In the genomic region with DNA sequence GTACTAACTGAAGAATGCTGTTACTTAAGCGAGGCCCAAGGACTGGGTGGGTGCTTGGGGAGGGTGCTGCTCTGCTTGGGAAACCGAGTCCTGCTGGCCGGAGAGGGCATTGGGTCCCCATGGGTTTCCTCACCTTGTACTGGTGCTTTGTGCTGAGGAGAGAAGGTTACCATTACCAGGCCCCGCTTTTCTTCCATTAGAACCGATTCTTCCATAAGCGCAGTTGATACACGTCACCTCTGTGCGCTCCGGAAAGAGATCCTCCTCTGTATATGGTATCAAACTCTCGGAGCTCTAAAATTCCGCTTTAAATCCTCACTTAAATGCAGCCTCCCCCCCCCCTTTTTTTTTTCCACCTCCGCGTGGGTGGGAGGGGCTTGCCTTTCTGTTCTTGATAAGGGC, we compare ENCODE assay signal across 8 mouse cellular contexts. TPM values are rescaled to one million over a fixed set of nuclear protein-coding genes. Genes with fewer than 3 reads are reported as not detected.
DNase-seq lines count a peak whose midpoint lies in the region; ATAC-seq and TF ChIP-seq lines count a peak whose summit lies in the region.

No protein-coding gene starts in this region.

- peak; percentile 15; the same call in 1 of the 2 replicates for ATAC-seq in heart, embryonic 12.5 days (ENCODE audit: insufficient number of reproducible peaks, low FRiP score)
- peak; percentile 3 for ATAC-seq in hindbrain, embryonic 14.5 days (ENCODE audit: low FRiP score)
- ATAC-seq in liver, embryonic 16.5 days (ENCODE audit: low read depth), result no peak; the same call in 1 of the 2 replicates

- intact Hi-C loops in heart, postnatal 14 days (cut with DNase I), result loop anchor here (5.0 kb wide), 1 partner anchor 49 kb away; a partner anchor contains a TSS

- H3K4me1 ChIP-seq in heart, embryonic 12.5 days (replicated peaks), result peaks cover 26% of the 10 kb centered on the region
- H3K4me1 ChIP-seq in CH12.LX (ENCODE audit: control insufficient read depth in 1 of 2, insufficient read depth in 2 of 2), result peaks cover 4 to 38% of the 10 kb centered on the region in 2 experiments; a peak in 3 of 4 replicates
- H3K4me1 ChIP-seq in hindbrain, embryonic 14.5 days (replicated peaks; ENCODE audit: control insufficient read depth, insufficient read depth, low read length), result peaks cover 21% of the 10 kb centered on the region
- H3K4me1 ChIP-seq in liver, embryonic 16.5 days (ENCODE audit: control insufficient read depth, low read depth, low read length), result peaks cover 23% of the 10 kb centered on the region

- no peak for TF ChIP-seq RAD21 in CH12.LX (IDR thresholded peaks at IDR 0.05; ENCODE audit: low read depth, low read length)

- no peaks in the 10 kb centered on the region for H3K9me3 ChIP-seq in heart, embryonic 12.5 days (replicated peaks)
- H3K9me3 ChIP-seq in CH12.LX (replicated peaks; ENCODE audit: low read length), result no peaks in the 10 kb centered on the region
- H3K9me3 ChIP-seq in hindbrain, embryonic 14.5 days (ENCODE audit: control insufficient read depth, low read length), result no peaks in the 10 kb centered on the region
- H3K9me3 ChIP-seq in liver, embryonic 16.5 days (replicated peaks; ENCODE audit: control insufficient read depth, low read length), result no peaks in the 10 kb centered on the region

- no peak for TF ChIP-seq EP300 in CH12.LX (IDR thresholded peaks at IDR 0.05; ENCODE audit: low read length)

- no peak for TF ChIP-seq CTCF in CH12.LX (conservative IDR thresholded peaks at IDR 0.05 in 1 of 2, IDR thresholded peaks at IDR 0.05 in 1 of 2; ENCODE audit: low read depth in 2 of 2, low read length in 2 of 2)

- under 1% methylated on average over 13 of the region's 13 CpGs for WGBS in heart, embryonic 12.5 days
- WGBS in hindbrain, embryonic 14.5 days, result under 1% methylated on average over 13 of the region's 13 CpGs
- WGBS in liver, embryonic 16.5 days (ENCODE audit: insufficient replicate concordance), result under 1% methylated on average over 13 of the region's 13 CpGs

- in situ Hi-C loops in CH12.LX (cut with MboI; ENCODE audit: low pct_ligation_motif_present, low pct_unique_long_range_greater_than_20kb, low sequenced_read_pairs), result no loop called here

- H3K27me3 ChIP-seq in heart, embryonic 12.5 days (replicated peaks), result no peaks in the 10 kb centered on the region
- no peaks in the 10 kb centered on the region for H3K27me3 ChIP-seq in CH12.LX (replicated peaks)
- no peaks in the 10 kb centered on the region for H3K27me3 ChIP-seq in hindbrain, embryonic 14.5 days (ENCODE audit: control insufficient read depth, insufficient read depth, low read length)
- no peaks in the 10 kb centered on the region for H3K27me3 ChIP-seq in liver, embryonic 16.5 days (ENCODE audit: control insufficient read depth, insufficient read depth, low read depth, low read length)

- peaks cover 47% of the 10 kb centered on the region for H3K79me2 ChIP-seq in CH12.LX (replicated peaks; ENCODE audit: control insufficient read depth, extremely low read depth, insufficient read depth, poor library complexity, severe bottlenecking)

- no peak for DNase-seq in heart, postnatal 14 days
- peak; percentile 74 for DNase-seq in CH12.LX (ENCODE audit: extremely low read depth)
- peak; percentile 27 for DNase-seq in embryo, embryonic 11.5 days (ENCODE audit: low read depth, low spot score)
- peak; percentile 52 for DNase-seq in hindbrain, embryonic 14.5 days (ENCODE audit: low spot score)
- peak; percentile 25 for DNase-seq in right cerebral cortex, postnatal 4 days
- DNase-seq in thymus, postnatal 25 days, result no peak

- dilution Hi-C loops in CH12.LX (cut with MboI; ENCODE audit: extremely low pct_ligation_motif_present, extremely low pct_unique_long_range_greater_than_20kb, low sequenced_read_pairs), result no loop called here

- peak overlapping the region; percentile 100 for H3K4me3 ChIP-seq in heart, embryonic 12.5 days
- peak overlapping the region; percentile 85 to 95 (median 91) for H3K4me3 ChIP-seq in CH12.LX (replicated peaks in 1 of 3; ENCODE audit: low read depth in 2 of 3, low read length in 2 of 3, poor library complexity in 1 of 3)
- peak overlapping the region; percentile 95 for H3K4me3 ChIP-seq in hindbrain, embryonic 14.5 days (replicated peaks; ENCODE audit: low read length)
- peak overlapping the region; percentile 99 for H3K4me3 ChIP-seq in liver, embryonic 16.5 days (ENCODE audit: low read depth, low read length)

- TF ChIP-seq POLR2A in CH12.LX (IDR thresholded peaks at IDR 0.05; ENCODE audit: low read depth, low read length), result no peak

- H3K27ac ChIP-seq in heart, embryonic 12.5 days (ENCODE audit: poor library complexity, severe bottlenecking), result peak overlapping the region; percentile 98
- H3K27ac ChIP-seq in CH12.LX (ENCODE audit: insufficient read depth, low read depth), result peak overlapping the region; percentile 82
- peak overlapping the region; percentile 98 for H3K27ac ChIP-seq in hindbrain, embryonic 14.5 days
- H3K27ac ChIP-seq in liver, embryonic 16.5 days (ENCODE audit: low read length), result peak overlapping the region; percentile 99

- peaks cover 36% of the 10 kb centered on the region for H3K36me3 ChIP-seq in heart, embryonic 12.5 days
- H3K36me3 ChIP-seq in CH12.LX (replicated peaks in 1 of 2; ENCODE audit: control insufficient read depth in 1 of 2, insufficient read depth in 1 of 2, low read length in 1 of 2), result peaks cover 28 to 57% of the 10 kb centered on the region in 2 experiments
- H3K36me3 ChIP-seq in hindbrain, embryonic 14.5 days (replicated peaks; ENCODE audit: control insufficient read depth, insufficient read depth), result peaks cover 37% of the 10 kb centered on the region
- peaks cover 20% of the 10 kb centered on the region for H3K36me3 ChIP-seq in liver, embryonic 16.5 days (ENCODE audit: control insufficient read depth, insufficient read depth)

- H3K9ac ChIP-seq in heart, embryonic 12.5 days, result peak overlapping the region; percentile 99
- peak overlapping the region; percentile 100 for H3K9ac ChIP-seq in CH12.LX (ENCODE audit: insufficient read depth, low read depth)
- peak overlapping the region; percentile 86 for H3K9ac ChIP-seq in hindbrain, embryonic 14.5 days
- H3K9ac ChIP-seq in liver, embryonic 16.5 days (ENCODE audit: low read depth, low read length), result peak overlapping the region; percentile 96

- peak overlapping the region; percentile 82 for H3K4me2 ChIP-seq in heart, embryonic 12.5 days
- H3K4me2 ChIP-seq in CH12.LX (ENCODE audit: insufficient read depth, low read depth, poor library complexity, severe bottlenecking), result peak overlapping the region; percentile 47
- peak overlapping the region; percentile 67 for H3K4me2 ChIP-seq in hindbrain, embryonic 14.5 days (replicated peaks)
- H3K4me2 ChIP-seq in liver, embryonic 16.5 days (ENCODE audit: low read depth, low read length), result peak overlapping the region; percentile 83

TF ChIP-seq in CH12.LX, 34 proteins besides CTCF, POLR2A, EP300 and RAD21 (continues in another document):
- TF ChIP-seq TCF12 (IDR thresholded peaks at IDR 0.05; ENCODE audit: low read depth, low read length) (no peak), USF2 (conservative IDR thresholded peaks at IDR 0.05; ENCODE audit: low read depth, low read length) (no peak), JUND (conservative IDR thresholded peaks at IDR 0.05; ENCODE audit: low read depth, low read length) (no peak), GABPA (IDR thresholded peaks at IDR 0.05; ENCODE audit: insufficient replicate concordance, low read depth, low read length) (no peak)

RNA-seq across cellular contexts. Expression of a gene that starts 1.3 kb away (rescaled TPM):
- 108 and 115 TPM in 2 replicates for polyA plus RNA-seq in heart, embryonic 12.5 days (2016; fragmentation: Nextera tagmentation; extraction: Ambion mirVana)
- total RNA-seq in heart, postnatal 14 days (2021), result 10 to 100 TPM; 68.4 to 70.1 TPM
- total RNA-seq in CH12.LX (2012; rRNA removed), result 104 and 115 TPM in 2 replicates
- 117 and 118 TPM in 2 replicates for total RNA-seq in CH12.LX (2014; rRNA removed)
- polyA plus RNA-seq in CH12.LX (2012; ENCODE audit: insufficient read length, low read depth), result 61.5 and 72.1 TPM in 2 replicates
- 119 and 128 TPM in 2 replicates for polyA plus RNA-seq in hindbrain, embryonic 14.5 days (2014; fragmentation: Nextera tagmentation; extraction: Ambion mirVana)
- 42.7 and 44.2 TPM in 2 replicates for polyA plus RNA-seq in liver, embryonic 16.5 days (2015; fragmentation: Nextera tagmentation; extraction: Ambion mirVana)

RNA-seq across cellular contexts. Expression of a gene that starts 10.4 kb away (rescaled TPM):
- polyA plus RNA-seq in heart, embryonic 12.5 days (2016; fragmentation: Nextera tagmentation; extraction: Ambion mirVana), result 70.1 and 73.1 TPM in 2 replicates
- total RNA-seq in heart, postnatal 14 days (2021), result 10 to 100 TPM; 75.9 to 81.0 TPM
- total RNA-seq in CH12.LX (2012; rRNA removed) (271 and 322 TPM in 2 replicates), CH12.LX (2014; rRNA removed) (188 and 229 TPM in 2 replicates)
- 270 and 293 TPM in 2 replicates for polyA plus RNA-seq in CH12.LX (2012; ENCODE audit: insufficient read length, low read depth)
- polyA plus RNA-seq in hindbrain, embryonic 14.5 days (2014; fragmentation: Nextera tagmentation; extraction: Ambion mirVana), result 61.6 and 66.6 TPM in 2 replicates
- polyA plus RNA-seq in liver, embryonic 16.5 days (2015; fragmentation: Nextera tagmentation; extraction: Ambion mirVana), result 47.0 and 51.4 TPM in 2 replicates

RNA-seq across cellular contexts. Expression of a gene that starts 27.5 kb away (rescaled TPM):
- polyA plus RNA-seq in heart, embryonic 12.5 days (2016; fragmentation: Nextera tagmentation; extraction: Ambion mirVana), result 78.0 and 84.2 TPM in 2 replicates
- total RNA-seq in heart, postnatal 14 days (2021), result 100 to 1,000 TPM; 101 to 108 TPM
- 68.7 and 69.9 TPM in 2 replicates for total RNA-seq in CH12.LX (2012; rRNA removed)
- total RNA-seq in CH12.LX (2014; rRNA removed), result 36.5 TPM in 2 replicates
- polyA plus RNA-seq in CH12.LX (2012; ENCODE audit: insufficient read length, low read depth), result 84.2 and 106 TPM in 2 replicates
- polyA plus RNA-seq in hindbrain, embryonic 14.5 days (2014; fragmentation: Nextera tagmentation; extraction: Ambion mirVana), result 64.9 and 69.7 TPM in 2 replicates
- polyA plus RNA-seq in liver, embryonic 16.5 days (2015; fragmentation: Nextera tagmentation; extraction: Ambion mirVana), result 25.7 and 28.6 TPM in 2 replicates

RNA-seq across cellular contexts. Expression of a gene that starts 38.4 kb away (rescaled TPM):
- 67.2 and 68.6 TPM in 2 replicates for polyA plus RNA-seq in heart, embryonic 12.5 days (2016; fragmentation: Nextera tagmentation; extraction: Ambion mirVana)
- total RNA-seq in heart, postnatal 14 days (2021), result 100 to 1,000 TPM; 355 to 379 TPM
- 0.08 and 0.89 TPM in 2 replicates for total RNA-seq in CH12.LX (2012; rRNA removed)
- 0.04 TPM in 1 of 2 replicates, not detected in the other for total RNA-seq in CH12.LX (2014; rRNA removed)
- polyA plus RNA-seq in CH12.LX (2012; ENCODE audit: insufficient read length, low read depth), result 0.11 and 0.17 TPM in 2 replicates
- polyA plus RNA-seq in hindbrain, embryonic 14.5 days (2014; fragmentation: Nextera tagmentation; extraction: Ambion mirVana), result 18.9 and 19.4 TPM in 2 replicates
- 9.7 and 10.7 TPM in 2 replicates for polyA plus RNA-seq in liver, embryonic 16.5 days (2015; fragmentation: Nextera tagmentation; extraction: Ambion mirVana)

RNA-seq across cellular contexts. Expression of a gene that starts 42.2 kb away (rescaled TPM):
- 105 and 115 TPM in 2 replicates for polyA plus RNA-seq in heart, embryonic 12.5 days (2016; fragmentation: Nextera tagmentation; extraction: Ambion mirVana)
- total RNA-seq in heart, postnatal 14 days (2021), result 10 to 100 TPM; 47.0 to 54.5 TPM
- total RNA-seq in CH12.LX (2012; rRNA removed), result 405 and 494 TPM in 2 replicates
- total RNA-seq in CH12.LX (2014; rRNA removed), result 464 and 485 TPM in 2 replicates
- polyA plus RNA-seq in CH12.LX (2012; ENCODE audit: insufficient read length, low read depth), result 472 and 483 TPM in 2 replicates
- 107 and 110 TPM in 2 replicates for polyA plus RNA-seq in hindbrain, embryonic 14.5 days (2014; fragmentation: Nextera tagmentation; extraction: Ambion mirVana)
- 80.0 and 86.8 TPM in 2 replicates for polyA plus RNA-seq in liver, embryonic 16.5 days (2015; fragmentation: Nextera tagmentation; extraction: Ambion mirVana)

Comparison
In these comparisons a context has a peak if more than half of its experiments do, and no peak if none do; other contexts are left out.
1. DNase-seq: peak in CH12.LX (single experiment), embryo, embryonic 11.5 days (single experiment), hindbrain, embryonic 14.5 days (single experiment) and right cerebral cortex, postnatal 4 days (single experiment); none in heart, postnatal 14 days (0 of 2) and thymus, postnatal 25 days (single experiment).
2. Peak in every context shown above with its lines, with median percentiles within 50 percentile points of each other: H3K27ac ChIP-seq, H3K4me2 ChIP-seq, H3K4me3 ChIP-seq and H3K9ac ChIP-seq.